Mouse (Mus musculus): Measurements from ENCODE around the gene Sgca. TPM values are rescaled to one million over a fixed set of nuclear protein-coding genes. Genes with fewer than 3 reads are reported as not detected.
A peak's percentile ranks its signal among the peaks of the same experiment; 100 is the strongest.

The Sgca gene
- polyA plus RNA-seq, 1 experiment = not detected

- Histone ChIP-seq H3K4me1 (ENCODE audit: control insufficient read depth, insufficient read depth, low read length) (no peaks in the 10 kb centered on the region), H3K4me3 (ENCODE audit: insufficient read depth, low read length) (no peak overlapping the region), H3K27ac (ENCODE audit: insufficient read depth, low read length) (no peak overlapping the region)
- TF ChIP-seq POLR2A (IDR thresholded peaks at IDR 0.05; ENCODE audit: low read depth, low read length) = no peak
- no peak for TF ChIP-seq CTCF (IDR thresholded peaks at IDR 0.05; ENCODE audit: borderline replicate concordance, insufficient read depth, low read length)
These were observed 26.6 kb upstream of the Sgca start for GRCm38 (mm10) chr11:95002705-95003104.

- Histone ChIP-seq H3K4me1 (ENCODE audit: control insufficient read depth, insufficient read depth, low read length) (no peaks in the 10 kb centered on the region), H3K27ac (ENCODE audit: insufficient read depth, low read length) (no peak overlapping the region), H3K4me3 (ENCODE audit: insufficient read depth, low read length) (no peak overlapping the region)
- no peak for TF ChIP-seq CTCF (IDR thresholded peaks at IDR 0.05; ENCODE audit: borderline replicate concordance, insufficient read depth, low read length)
- TF ChIP-seq POLR2A (IDR thresholded peaks at IDR 0.05; ENCODE audit: low read depth, low read length) = no peak
These were observed 25.6 kb upstream of the Sgca start for GRCm38 (mm10) chr11:95001584-95002347.

- Histone ChIP-seq H3K27ac (ENCODE audit: insufficient read depth, low read length) (no peak overlapping the region), H3K4me1 (ENCODE audit: control insufficient read depth, insufficient read depth, low read length) (no peaks in the 10 kb centered on the region), H3K4me3 (ENCODE audit: insufficient read depth, low read length) (no peak overlapping the region)
- peak; percentile 94 for TF ChIP-seq CTCF (IDR thresholded peaks at IDR 0.05; ENCODE audit: borderline replicate concordance, insufficient read depth, low read length)
- no peak for TF ChIP-seq POLR2A (IDR thresholded peaks at IDR 0.05; ENCODE audit: low read depth, low read length)
These were observed 24.9 kb upstream of the Sgca start for GRCm38 (mm10) chr11:95001058-95001457.

GRCm38 (mm10) chr11:95000548-95000947, 24.4 kb upstream of the Sgca start:
- no peak overlapping the region for H3K27ac ChIP-seq (ENCODE audit: insufficient read depth, low read length)
- no peak overlapping the region for H3K4me3 ChIP-seq (ENCODE audit: insufficient read depth, low read length)
- H3K4me1 ChIP-seq (ENCODE audit: control insufficient read depth, insufficient read depth, low read length) = no peaks in the 10 kb centered on the region
- TF ChIP-seq POLR2A (IDR thresholded peaks at IDR 0.05; ENCODE audit: low read depth, low read length) = no peak
- no peak for TF ChIP-seq CTCF (IDR thresholded peaks at IDR 0.05; ENCODE audit: borderline replicate concordance, insufficient read depth, low read length)

DNA sequence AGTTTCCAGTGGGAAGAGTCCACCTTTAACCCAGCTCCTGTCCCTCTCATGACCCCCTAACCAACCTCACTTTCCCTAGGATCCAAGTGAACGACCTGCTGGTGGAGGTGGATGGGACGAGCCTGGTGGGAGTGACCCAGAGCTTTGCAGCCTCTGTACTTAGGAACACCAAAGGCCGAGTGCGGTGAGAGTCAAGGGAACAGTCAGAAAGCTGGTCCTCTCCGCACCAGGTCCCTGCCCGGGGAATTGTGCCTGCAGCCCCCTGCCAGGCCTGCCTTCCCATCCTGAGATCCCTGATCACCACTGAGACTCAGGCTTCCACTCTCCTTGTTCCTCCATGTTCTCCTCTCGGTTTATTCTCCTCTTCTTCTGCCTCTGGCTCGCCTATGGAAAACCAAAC, 24.0 kb upstream of the Sgca start:
- no peak for TF ChIP-seq CTCF (IDR thresholded peaks at IDR 0.05; ENCODE audit: borderline replicate concordance, insufficient read depth, low read length)
- no peak for TF ChIP-seq POLR2A (IDR thresholded peaks at IDR 0.05; ENCODE audit: low read depth, low read length)
- Histone ChIP-seq H3K27ac (ENCODE audit: insufficient read depth, low read length) (no peak overlapping the region), H3K4me1 (ENCODE audit: control insufficient read depth, insufficient read depth, low read length) (0 out of 2 replicates have a peak, but pooled peaks cover 2% of the 10 kb centered on the region), H3K4me3 (ENCODE audit: insufficient read depth, low read length) (no peak overlapping the region)

GRCm38 (mm10) chr11:94998041-94998531, 22.0 kb upstream of the Sgca start:
- Histone ChIP-seq H3K27ac (ENCODE audit: insufficient read depth, low read length) (no peak overlapping the region), H3K4me1 (ENCODE audit: control insufficient read depth, insufficient read depth, low read length) (peaks cover 7% of the 10 kb centered on the region), H3K4me3 (ENCODE audit: insufficient read depth, low read length) (no peak overlapping the region)
- TF ChIP-seq CTCF (IDR thresholded peaks at IDR 0.05; ENCODE audit: borderline replicate concordance, insufficient read depth, low read length) = no peak
- TF ChIP-seq POLR2A (IDR thresholded peaks at IDR 0.05; ENCODE audit: low read depth, low read length) = no peak

- Histone ChIP-seq H3K27ac (ENCODE audit: insufficient read depth, low read length) (no peak overlapping the region), H3K4me1 (ENCODE audit: control insufficient read depth, insufficient read depth, low read length) (peaks cover 7% of the 10 kb centered on the region), H3K4me3 (ENCODE audit: insufficient read depth, low read length) (no peak overlapping the region)
- TF ChIP-seq CTCF (IDR thresholded peaks at IDR 0.05; ENCODE audit: borderline replicate concordance, insufficient read depth, low read length) (no peak), POLR2A (IDR thresholded peaks at IDR 0.05; ENCODE audit: low read depth, low read length) (no peak)
These were observed 21.5 kb upstream of the Sgca start for GRCm38 (mm10) chr11:94997596-94997995.

DNA sequence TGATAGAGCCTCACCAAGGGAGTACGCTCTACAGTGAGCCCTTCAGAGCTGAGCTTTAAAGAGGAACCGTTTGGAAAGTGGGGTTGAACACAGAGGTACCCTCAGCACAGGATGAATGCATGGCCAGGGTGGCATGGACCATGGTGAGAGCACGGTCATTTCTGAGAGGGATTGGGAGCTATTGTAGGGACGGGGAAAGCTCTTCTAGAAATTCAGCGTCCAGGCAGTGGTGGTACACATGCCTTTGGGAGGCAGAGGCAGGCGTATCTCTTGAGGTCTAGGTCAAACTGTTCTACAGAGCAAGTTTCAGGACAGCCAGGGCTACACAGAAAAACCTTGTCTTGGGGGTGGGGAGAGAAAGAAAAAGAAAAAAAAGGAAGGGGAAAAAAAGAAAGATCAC, 20.9 kb upstream of the Sgca start:
- Histone ChIP-seq H3K27ac (ENCODE audit: insufficient read depth, low read length) (no peak overlapping the region), H3K4me3 (ENCODE audit: insufficient read depth, low read length) (no peak overlapping the region), H3K4me1 (ENCODE audit: control insufficient read depth, insufficient read depth, low read length) (peaks cover 7% of the 10 kb centered on the region)
- TF ChIP-seq POLR2A (IDR thresholded peaks at IDR 0.05; ENCODE audit: low read depth, low read length) (no peak), CTCF (IDR thresholded peaks at IDR 0.05; ENCODE audit: borderline replicate concordance, insufficient read depth, low read length) (no peak)

GRCm38 (mm10) chr11:94996101-94996500, 20.0 kb upstream of the Sgca start:
- Histone ChIP-seq H3K27ac (ENCODE audit: insufficient read depth, low read length) (no peak overlapping the region), H3K4me1 (ENCODE audit: control insufficient read depth, insufficient read depth, low read length) (peaks cover 7% of the 10 kb centered on the region), H3K4me3 (ENCODE audit: insufficient read depth, low read length) (no peak overlapping the region)
- no peak for TF ChIP-seq POLR2A (IDR thresholded peaks at IDR 0.05; ENCODE audit: low read depth, low read length)
- TF ChIP-seq CTCF (IDR thresholded peaks at IDR 0.05; ENCODE audit: borderline replicate concordance, insufficient read depth, low read length) = no peak
